Mouse (Mus musculus): ENCODE results near the gene H2-T22. TPM values are rescaled to one million over a fixed set of nuclear protein-coding genes. Genes with fewer than 3 reads are reported as not detected.
A peak's percentile ranks its signal among the peaks of the same experiment; 100 is the strongest.
"Not testable (repeated sequence)": the region's sequence is repeated elsewhere in the genome, so short reads cannot be mapped to it uniquely, and the experiment has no call there.

The H2-T22 gene
- polyA plus RNA-seq, 1 experiment from 2014 or later, result 8.3 TPM

GRCm38 (mm10) chr17:36031583-36032331 is 10.8 kb downstream of the H2-T22 start:
- not testable (repeated sequence) for H3K4me1 ChIP-seq (replicated peaks; ENCODE audit: control insufficient read depth, insufficient read depth, low read length); H3K36me3 ChIP-seq (ENCODE audit: control insufficient read depth, insufficient read depth, low read length); H3K27ac ChIP-seq (ENCODE audit: low read depth, low read length); H3K27me3 ChIP-seq (ENCODE audit: control insufficient read depth, insufficient read depth, low read length); H3K9me3 ChIP-seq (ENCODE audit: control insufficient read depth, low read length)
- peak overlapping the region; percentile 71 for H3K4me2 ChIP-seq (replicated peaks; ENCODE audit: low read depth, low read length)
- H3K4me3 ChIP-seq (ENCODE audit: low read depth, low read length), result peak overlapping the region; percentile 36
- 1% methylated on average over 40 of the region's 40 CpGs for WGBS
- peak; percentile 72 for ATAC-seq (ENCODE audit: low FRiP score)
- peak; percentile 50 for DNase-seq (ENCODE audit: low spot score)
- H3K9ac ChIP-seq (ENCODE audit: low read depth, low read length), result peak overlapping the region; percentile 3; the same call in 1 of the 2 replicates

- H3K27ac ChIP-seq (ENCODE audit: low read depth, low read length); H3K27me3 ChIP-seq (ENCODE audit: control insufficient read depth, insufficient read depth, low read length); DNase-seq (ENCODE audit: low spot score); H3K4me3 ChIP-seq (ENCODE audit: low read depth, low read length); H3K36me3 ChIP-seq (ENCODE audit: control insufficient read depth, insufficient read depth, low read length); H3K4me1 ChIP-seq (replicated peaks; ENCODE audit: control insufficient read depth, insufficient read depth, low read length); H3K9me3 ChIP-seq (ENCODE audit: control insufficient read depth, low read length): not testable (repeated sequence)
- H3K4me2 ChIP-seq (replicated peaks; ENCODE audit: low read depth, low read length), result peak overlapping the region; percentile 71
- WGBS, result 52% methylated on average over 6 of the region's 8 CpGs
- peak overlapping the region; percentile 3; the same call in 1 of the 2 replicates for H3K9ac ChIP-seq (ENCODE audit: low read depth, low read length)
- ATAC-seq (ENCODE audit: low FRiP score), result peak; percentile 6; the same call in 1 of the 2 replicates
Observed at GRCm38 (mm10) chr17:36030703-36031582, 11.6 kb downstream of the H2-T22 start.

- 75% methylated on average over 2 of the region's 4 CpGs for WGBS
- not testable (repeated sequence) for H3K27ac ChIP-seq (ENCODE audit: low read depth, low read length); H3K4me1 ChIP-seq (replicated peaks; ENCODE audit: control insufficient read depth, insufficient read depth, low read length); H3K27me3 ChIP-seq (ENCODE audit: control insufficient read depth, insufficient read depth, low read length); ATAC-seq (ENCODE audit: low FRiP score); H3K36me3 ChIP-seq (ENCODE audit: control insufficient read depth, insufficient read depth, low read length); H3K9me3 ChIP-seq (ENCODE audit: control insufficient read depth, low read length); H3K4me2 ChIP-seq (replicated peaks; ENCODE audit: low read depth, low read length); DNase-seq (ENCODE audit: low spot score); H3K9ac ChIP-seq (ENCODE audit: low read depth, low read length); H3K4me3 ChIP-seq (ENCODE audit: low read depth, low read length)
Observed at GRCm38 (mm10) chr17:36030046-36030702, 12.4 kb downstream of the H2-T22 start.

- Histone ChIP-seq H3K36me3 (ENCODE audit: control insufficient read depth, insufficient read depth, low read length) (no peaks in the 10 kb centered on the region), H3K27ac (ENCODE audit: low read depth, low read length) (no peak overlapping the region), H3K27me3 (ENCODE audit: control insufficient read depth, insufficient read depth, low read length) (no peaks in the 10 kb centered on the region), H3K4me3 (ENCODE audit: low read depth, low read length) (no peak overlapping the region), H3K4me1 (replicated peaks; ENCODE audit: control insufficient read depth, insufficient read depth, low read length) (no peaks in the 10 kb centered on the region), H3K9ac (ENCODE audit: low read depth, low read length) (no peak overlapping the region), H3K4me2 (replicated peaks; ENCODE audit: low read depth, low read length) (no peak overlapping the region), H3K9me3 (ENCODE audit: control insufficient read depth, low read length) (no peaks in the 10 kb centered on the region)
- ATAC-seq (ENCODE audit: low FRiP score) (no peak), DNase-seq (ENCODE audit: low spot score) (no peak)
- WGBS, result 82% methylated on average over 7 of the region's 7 CpGs
Observed at GRCm38 (mm10) chr17:36028879-36029619, 13.5 kb downstream of the H2-T22 start.

- Histone ChIP-seq H3K4me1 (replicated peaks; ENCODE audit: control insufficient read depth, insufficient read depth, low read length) (no peaks in the 10 kb centered on the region), H3K27ac (ENCODE audit: low read depth, low read length) (no peak overlapping the region), H3K36me3 (ENCODE audit: control insufficient read depth, insufficient read depth, low read length) (no peaks in the 10 kb centered on the region), H3K4me3 (ENCODE audit: low read depth, low read length) (no peak overlapping the region), H3K27me3 (ENCODE audit: control insufficient read depth, insufficient read depth, low read length) (no peaks in the 10 kb centered on the region), H3K9ac (ENCODE audit: low read depth, low read length) (no peak overlapping the region), H3K4me2 (replicated peaks; ENCODE audit: low read depth, low read length) (no peak overlapping the region), H3K9me3 (ENCODE audit: control insufficient read depth, low read length) (no peaks in the 10 kb centered on the region)
- ATAC-seq (ENCODE audit: low FRiP score) (no peak), DNase-seq (ENCODE audit: low spot score) (no peak)
- 93% methylated on average over 4 of the region's 4 CpGs for WGBS
Observed at GRCm38 (mm10) chr17:36027663-36028062, 14.9 kb downstream of the H2-T22 start.

GRCm38 (mm10) chr17:36025901-36026300 is 16.6 kb downstream of the H2-T22 start:
- WGBS, result 64% methylated on average over 4 of the region's 4 CpGs
- Histone ChIP-seq H3K4me1 (replicated peaks; ENCODE audit: control insufficient read depth, insufficient read depth, low read length) (no peaks in the 10 kb centered on the region), H3K9ac (ENCODE audit: low read depth, low read length) (no peak overlapping the region), H3K27ac (ENCODE audit: low read depth, low read length) (no peak overlapping the region), H3K9me3 (ENCODE audit: control insufficient read depth, low read length) (no peaks in the 10 kb centered on the region), H3K27me3 (ENCODE audit: control insufficient read depth, insufficient read depth, low read length) (no peaks in the 10 kb centered on the region), H3K4me3 (ENCODE audit: low read depth, low read length) (no peak overlapping the region), H3K36me3 (ENCODE audit: control insufficient read depth, insufficient read depth, low read length) (no peaks in the 10 kb centered on the region), H3K4me2 (replicated peaks; ENCODE audit: low read depth, low read length) (no peak overlapping the region)
- ATAC-seq (ENCODE audit: low FRiP score) (no peak), DNase-seq (ENCODE audit: low spot score) (peak; percentile 22)

- H3K27me3 ChIP-seq (ENCODE audit: control insufficient read depth, insufficient read depth, low read length), result no peaks in the 10 kb centered on the region
- H3K9ac ChIP-seq (ENCODE audit: low read depth, low read length), result no peak overlapping the region
- H3K36me3 ChIP-seq (ENCODE audit: control insufficient read depth, insufficient read depth, low read length), result no peaks in the 10 kb centered on the region
- 54% methylated on average over 5 of the region's 5 CpGs for WGBS
- no peak overlapping the region for H3K4me2 ChIP-seq (replicated peaks; ENCODE audit: low read depth, low read length)
- H3K4me3 ChIP-seq (ENCODE audit: low read depth, low read length), result no peak overlapping the region
- no peak overlapping the region for H3K27ac ChIP-seq (ENCODE audit: low read depth, low read length)
- H3K4me1 ChIP-seq (replicated peaks; ENCODE audit: control insufficient read depth, insufficient read depth, low read length), result no peaks in the 10 kb centered on the region
- no peaks in the 10 kb centered on the region for H3K9me3 ChIP-seq (ENCODE audit: control insufficient read depth, low read length)
- no peak for ATAC-seq (ENCODE audit: low FRiP score)
- DNase-seq (ENCODE audit: low spot score), result no peak
Observed at GRCm38 (mm10) chr17:36025197-36025596, 17.4 kb downstream of the H2-T22 start.

Measured in hindbrain, embryonic 11.5 days (tissue).